Mouse (Mus musculus) induced T-regulatory cell, adult 2 months (primary cell): ENCODE measurements around the gene Usp54.
A peak's percentile ranks its signal among the peaks of the same experiment; 100 is the strongest.
"Not testable (repeated sequence)": the region's sequence is repeated elsewhere in the genome, so short reads cannot be mapped to it uniquely, and the experiment has no call there.

Experiments used
- DNase-seq: peaks from one replicate; pipeline ENCODE4 v3.0.0-alpha.2; 2012; ENCODE audit warnings: low read depth

Usp54 gene

DNA sequence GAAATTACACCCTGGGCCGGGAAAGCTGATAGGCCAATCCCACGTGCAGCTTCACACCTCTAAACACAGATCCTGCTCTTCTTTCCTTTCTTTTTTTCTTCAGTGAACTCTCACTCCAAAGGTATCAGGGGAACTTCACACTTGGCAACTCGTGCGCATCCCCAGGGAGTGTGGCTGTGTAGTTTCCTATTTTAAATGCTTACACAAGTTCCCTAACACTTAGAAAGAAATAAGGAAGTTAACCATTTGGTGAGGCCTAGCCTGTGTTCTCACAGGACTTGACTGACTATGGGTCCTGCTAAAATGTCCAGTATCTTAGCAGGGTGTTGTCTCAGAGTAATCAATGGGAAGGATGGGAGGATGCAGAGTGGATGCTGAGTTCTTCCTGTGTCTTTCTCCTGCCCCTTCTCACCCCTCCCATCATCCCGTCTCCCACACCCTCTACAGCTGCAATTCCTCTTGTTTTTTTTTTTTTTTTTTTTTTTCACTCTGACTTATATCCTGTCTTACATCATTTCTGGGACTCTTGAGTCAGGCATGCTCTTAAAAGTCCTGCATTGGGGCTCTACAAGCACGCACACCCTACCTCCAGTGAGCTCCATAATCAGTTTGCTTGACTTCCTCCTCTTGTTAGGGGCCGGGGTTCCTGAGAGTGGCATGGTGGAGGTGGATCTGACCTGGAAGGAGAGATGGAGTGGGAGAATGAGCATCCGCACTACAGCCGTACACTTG, 14.0 kb upstream of the Usp54 start:
- no peak for DNase-seq

DNA sequence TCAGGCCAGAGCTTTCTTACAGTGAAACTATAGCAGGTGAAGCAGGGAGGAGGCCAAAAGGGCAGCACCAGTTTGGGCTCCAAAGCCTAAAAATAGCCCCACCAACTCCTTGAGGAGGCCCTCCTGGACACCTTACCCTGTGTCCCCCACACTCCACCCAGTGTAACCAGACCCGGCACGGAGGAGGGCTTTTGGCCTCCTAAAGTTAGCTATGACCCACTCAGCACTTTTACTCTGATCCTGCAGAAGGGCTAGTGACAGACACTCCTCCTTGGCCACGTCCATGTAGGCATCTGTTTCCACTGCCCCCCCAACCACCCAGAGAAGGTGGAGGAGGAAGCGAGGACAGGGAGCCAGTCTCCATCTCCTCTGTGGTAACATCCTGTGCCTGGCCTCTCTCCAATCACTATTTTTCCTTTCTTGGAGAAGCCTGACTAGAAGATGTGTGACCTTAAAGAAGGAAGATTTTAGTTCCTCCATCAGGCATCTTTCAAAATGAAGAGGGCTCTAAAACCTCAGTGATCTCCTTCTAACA, 10.9 kb upstream of the Usp54 start:
- no peak for DNase-seq

DNA sequence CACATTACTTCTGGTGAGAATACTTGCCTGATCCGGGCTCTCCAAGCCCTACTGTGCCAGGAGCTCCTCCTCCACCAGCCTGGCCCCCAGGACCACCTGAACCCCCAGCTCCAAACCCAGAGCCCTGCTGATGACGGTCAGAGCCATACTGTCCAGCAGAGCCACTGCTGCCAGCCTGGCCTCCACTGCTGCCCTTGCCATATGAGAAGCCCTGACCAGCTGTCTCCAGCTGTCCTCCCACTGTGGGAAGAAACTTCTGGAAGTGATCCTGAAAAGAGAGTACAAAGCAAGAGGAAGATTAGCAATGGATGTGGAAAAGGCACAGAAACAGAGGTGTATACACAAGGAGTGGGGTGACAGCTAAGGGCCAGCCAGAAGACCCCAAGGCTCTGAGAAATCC, 10.1 kb upstream of the Usp54 start:
- DNase-seq: no peak

DNA sequence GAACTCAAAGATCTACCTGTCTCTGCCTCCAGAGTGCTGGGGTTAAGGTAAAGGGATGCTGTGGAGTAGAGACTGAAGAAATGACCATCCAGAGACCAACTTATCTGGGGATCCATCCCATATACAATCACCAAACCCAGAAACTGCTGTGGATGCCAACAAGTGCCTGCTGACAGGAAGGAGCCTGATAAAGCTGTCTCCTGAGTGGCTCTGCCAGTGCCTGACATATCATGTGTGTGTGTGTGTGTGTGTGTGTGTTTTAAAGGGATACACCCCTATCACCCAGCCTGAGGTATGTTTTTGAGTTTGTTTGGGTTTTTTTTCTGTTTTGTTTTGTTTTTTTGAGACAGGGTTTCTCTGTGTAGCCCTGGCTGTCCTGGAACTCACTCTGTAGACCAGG, 5.5 kb upstream of the Usp54 start:
- DNase-seq: no peak

DNA sequence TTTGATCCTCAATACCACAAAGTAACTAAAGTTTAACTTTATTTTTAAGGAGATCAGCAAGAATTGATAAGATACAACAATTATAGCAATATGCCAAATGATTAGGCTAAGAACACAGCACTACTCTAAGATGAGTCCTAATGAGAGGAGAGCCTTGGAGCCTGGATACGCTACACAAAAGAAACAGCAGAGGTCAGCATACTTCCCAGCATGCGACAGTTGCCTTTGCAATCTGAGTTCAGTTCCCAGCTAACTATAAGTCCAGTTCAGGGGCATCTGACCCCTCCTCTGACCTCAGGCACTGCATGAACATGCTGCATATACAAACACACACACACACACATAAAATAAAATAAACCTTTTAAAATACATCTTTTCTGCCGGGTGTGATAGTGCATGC, 4.7 kb upstream of the Usp54 start:
- no peak for DNase-seq

DNA sequence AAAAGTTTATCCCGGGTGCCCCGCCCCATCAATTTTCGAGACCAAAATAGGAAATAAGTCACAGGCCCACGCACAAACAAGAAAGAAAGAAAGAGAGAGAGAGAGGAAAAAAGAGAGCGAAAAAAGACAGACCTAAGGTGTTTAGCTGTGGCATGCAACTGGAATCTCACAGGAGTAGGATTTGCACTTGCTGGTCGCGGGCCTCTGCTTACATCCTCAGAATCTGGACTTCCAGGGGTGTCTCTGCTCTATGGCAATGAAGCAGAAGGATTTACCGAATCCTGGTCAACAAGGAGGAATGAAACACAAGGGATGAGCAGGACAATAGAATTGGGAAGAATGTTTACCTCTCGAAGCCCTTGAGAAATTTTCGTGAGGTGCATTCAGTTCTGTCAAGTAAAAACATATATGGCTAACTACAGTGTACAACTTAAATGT, 594 bp upstream of the Usp54 start:
- DNase-seq: no peak

DNA sequence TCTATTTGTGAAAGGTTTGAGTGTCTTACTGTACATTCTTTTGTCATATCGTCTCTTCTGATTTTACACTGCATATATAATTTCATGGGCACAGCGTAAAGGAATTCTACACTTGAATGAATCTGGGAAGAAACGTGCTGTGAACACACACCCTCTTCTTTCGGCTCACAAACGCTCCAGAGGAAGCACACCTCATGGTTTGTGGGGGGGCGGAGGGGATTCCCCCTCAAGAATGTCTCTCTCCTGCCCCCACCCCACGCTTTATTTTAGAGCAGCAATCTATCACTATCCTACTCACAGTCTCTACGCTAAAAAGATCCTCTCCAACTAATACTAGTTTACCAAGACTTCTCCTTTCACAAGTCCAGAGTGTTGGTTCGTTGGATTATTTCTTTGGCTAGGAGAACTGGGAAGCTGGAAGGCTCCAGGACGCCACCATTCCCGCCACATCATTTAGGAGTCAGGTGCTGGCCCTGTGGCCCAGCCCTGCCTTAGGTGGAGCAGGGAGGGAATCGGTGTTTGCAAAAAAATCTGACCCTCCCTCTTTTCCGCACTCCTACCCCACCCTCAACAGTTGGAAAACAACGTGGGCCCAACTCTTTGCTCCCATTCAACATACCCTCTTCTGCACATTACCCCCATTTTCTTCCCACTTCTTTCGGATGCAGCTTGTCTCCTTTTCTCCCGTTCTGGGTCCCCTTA, 794 bp downstream of the Usp54 start:
- peak; percentile 80 for DNase-seq

DNA sequence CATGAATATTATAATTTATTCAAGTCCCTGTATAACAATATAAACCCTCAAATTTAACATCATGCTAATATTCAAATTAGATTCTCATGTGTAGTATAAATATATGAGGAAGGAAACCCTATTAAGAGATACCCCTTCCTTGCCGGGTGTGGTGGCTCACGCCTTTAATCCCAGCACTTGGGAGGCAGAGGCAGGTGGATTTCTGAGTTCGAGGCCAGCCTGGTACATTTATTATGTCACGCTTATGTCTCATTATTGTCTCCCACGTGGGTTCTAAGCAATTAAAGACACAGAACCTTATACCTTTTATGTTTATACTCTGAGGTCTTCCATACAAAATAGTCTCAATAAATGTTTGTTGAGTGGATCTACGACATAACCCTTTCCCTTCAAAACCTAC, 2.2 kb downstream of the Usp54 start:
- no peak for DNase-seq

DNA sequence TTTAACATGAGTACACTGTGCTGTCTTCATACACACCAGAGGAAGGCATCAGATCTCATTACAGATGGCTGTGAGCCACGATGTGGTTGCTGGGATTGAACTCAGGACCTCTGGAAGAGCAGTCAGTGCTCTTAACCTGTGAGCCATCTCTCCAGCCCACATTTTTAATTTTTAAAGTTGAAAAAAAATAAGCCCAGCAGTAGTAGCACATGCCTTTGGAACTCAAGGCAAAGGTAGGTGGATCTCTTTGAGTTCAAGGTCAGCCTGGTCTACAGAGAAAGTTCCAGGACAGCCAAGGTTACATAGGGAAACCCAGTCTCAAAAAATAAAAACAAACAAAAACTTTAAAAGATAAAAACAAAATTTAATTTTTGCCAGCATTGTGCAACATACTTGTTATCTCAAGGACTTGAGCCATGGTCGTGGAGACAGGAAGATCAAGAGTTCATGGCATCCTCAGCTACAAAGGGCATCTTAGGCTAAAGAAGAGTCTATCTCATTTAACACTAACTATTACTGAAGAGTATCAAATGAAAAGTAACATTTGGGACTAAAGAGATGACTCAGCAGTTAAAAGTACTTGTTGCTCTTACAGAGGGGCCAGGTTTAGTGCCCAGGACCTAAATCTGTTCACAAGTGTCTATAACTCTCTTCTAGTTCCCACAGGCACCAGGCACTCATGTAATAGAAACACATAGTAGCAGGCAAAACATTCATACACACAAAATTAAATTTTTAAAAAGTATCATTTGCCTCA, 2.9 kb downstream of the Usp54 start:
- DNase-seq: no peak

DNA sequence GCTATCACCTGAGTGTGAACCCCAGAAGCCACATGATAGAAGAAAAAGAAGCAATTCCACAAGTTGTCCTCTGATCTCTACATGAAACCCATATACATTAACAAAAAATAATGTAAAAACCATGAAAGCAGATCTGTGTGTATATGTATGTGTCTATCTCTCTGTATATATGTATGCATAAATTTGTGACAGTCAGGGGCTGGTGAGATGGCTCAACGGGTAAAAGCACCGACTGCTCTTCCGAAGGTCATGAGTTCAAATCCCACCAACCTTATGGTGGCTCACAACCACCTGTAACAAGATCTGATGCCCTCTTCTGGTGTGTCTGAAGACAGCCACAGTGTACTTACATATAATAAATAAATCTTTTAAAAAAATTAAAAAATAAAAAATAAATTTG, 3.9 kb downstream of the Usp54 start:
- not testable (repeated sequence) for DNase-seq

DNA sequence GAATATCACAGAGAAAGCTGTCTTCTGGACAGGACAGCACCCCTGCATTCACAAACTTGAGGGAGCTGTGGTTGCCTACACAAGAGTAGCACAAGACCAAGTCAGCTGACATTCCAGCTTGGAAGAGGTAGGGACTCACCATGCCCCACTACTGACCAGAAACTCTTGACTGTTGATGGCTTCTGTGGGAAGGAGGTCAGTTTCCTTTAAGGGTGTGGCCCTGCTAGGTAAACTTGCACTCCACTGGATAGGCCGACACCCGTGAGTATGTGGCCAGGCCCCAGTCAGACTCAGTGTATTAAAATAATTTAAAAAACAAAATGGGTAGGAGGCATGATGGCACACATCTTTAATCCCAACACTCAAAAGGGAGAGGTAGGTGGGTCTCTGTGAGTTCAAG, 5.3 kb downstream of the Usp54 start:
- no peak for DNase-seq

DNA sequence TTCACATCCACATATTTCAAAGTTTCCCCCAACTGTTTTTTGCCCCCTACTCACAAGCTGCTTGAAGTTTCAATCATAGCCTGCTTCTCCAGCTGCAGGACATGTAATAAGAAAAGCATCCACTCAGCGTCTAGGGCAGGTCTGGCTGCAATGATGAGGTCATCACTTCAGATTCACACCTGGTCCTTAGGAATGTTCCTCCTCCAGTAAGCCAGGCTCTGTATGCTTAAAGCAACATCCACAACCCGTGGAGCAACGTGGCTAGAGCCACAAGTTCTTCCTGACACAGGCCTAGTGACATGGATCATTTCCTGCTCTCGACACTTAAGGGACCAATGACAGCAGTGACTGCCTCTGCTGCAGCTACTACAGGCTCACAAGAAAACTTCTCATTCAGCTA, 9.6 kb downstream of the Usp54 start:
- DNase-seq: no peak

DNA sequence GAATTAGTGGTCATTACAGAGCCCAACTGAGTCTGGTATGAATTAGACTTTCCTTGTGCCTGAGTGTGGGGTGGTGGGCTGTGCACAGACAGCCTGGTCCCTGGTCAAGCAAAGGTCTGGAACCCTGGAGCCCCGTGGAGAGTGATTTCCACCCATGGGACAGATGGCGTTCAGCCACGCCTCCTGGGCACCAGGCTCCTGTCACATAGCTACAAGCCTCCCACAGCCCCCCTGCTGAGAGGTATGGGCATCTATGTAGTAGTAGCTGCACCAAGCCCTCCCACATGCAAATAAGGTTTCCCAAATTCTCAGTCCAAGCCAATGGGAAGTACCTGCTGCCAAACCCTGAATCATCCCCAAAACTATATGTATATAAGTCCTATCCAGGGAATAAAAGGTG, 13.9 kb downstream of the Usp54 start:
- DNase-seq: no peak

DNA sequence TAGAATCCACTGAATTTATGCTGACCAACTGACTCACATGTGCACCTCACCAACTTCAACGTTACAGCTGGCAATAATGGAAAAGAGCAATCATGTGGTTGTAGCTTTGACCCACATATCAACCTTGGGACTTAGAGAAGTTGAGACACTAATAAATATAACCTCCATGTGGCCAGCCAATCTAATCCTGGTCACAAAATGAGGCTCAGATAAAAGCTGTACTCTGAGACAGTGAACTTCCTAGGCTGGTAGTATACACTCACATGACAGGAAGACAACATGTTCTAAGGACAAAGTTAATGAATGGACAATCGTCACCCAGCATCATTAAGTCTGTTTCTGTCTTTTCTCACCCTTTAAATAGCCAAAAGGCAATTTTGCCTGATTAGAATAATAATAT, 14.4 kb downstream of the Usp54 start:
- DNase-seq: no peak

DNA sequence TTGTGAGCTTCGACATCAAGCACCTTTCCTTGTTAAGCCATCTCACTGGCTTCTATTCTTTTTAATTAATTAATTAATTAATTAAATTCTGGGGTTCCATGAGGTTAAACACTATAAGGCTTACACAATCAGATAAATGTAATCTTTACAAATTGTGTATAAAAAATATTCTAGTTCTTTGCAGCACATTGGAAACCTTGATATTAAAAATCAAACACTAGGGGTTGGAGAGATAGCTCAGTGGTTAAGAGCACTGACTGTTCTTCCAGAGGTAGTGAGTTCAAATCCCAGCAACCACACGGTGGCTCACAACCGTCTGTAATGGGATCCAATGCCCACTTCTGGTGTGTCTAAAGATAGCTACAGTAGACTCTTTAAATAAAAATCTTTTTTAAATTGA, 18.0 kb downstream of the Usp54 start:
- DNase-seq: no peak

DNA sequence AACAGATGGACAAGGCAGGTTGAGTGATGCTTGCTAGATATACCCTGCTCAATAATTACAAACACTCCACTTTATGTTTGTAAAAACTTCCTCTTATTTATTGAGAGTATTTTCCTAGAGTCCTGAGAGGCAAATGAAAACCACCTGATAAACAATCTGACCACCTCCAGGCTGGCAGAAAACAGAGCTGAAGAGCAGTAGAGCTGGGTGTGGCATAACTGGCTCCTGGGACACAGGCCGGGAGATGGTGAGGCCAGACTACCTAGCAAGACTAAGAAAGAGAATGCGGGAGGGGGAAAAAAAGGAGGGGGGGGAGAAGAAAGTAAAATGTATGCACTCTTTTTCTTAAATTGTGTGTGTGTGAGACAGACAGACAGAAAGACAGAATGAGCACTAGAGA, 18.5 kb downstream of the Usp54 start:
- no peak for DNase-seq

DNA sequence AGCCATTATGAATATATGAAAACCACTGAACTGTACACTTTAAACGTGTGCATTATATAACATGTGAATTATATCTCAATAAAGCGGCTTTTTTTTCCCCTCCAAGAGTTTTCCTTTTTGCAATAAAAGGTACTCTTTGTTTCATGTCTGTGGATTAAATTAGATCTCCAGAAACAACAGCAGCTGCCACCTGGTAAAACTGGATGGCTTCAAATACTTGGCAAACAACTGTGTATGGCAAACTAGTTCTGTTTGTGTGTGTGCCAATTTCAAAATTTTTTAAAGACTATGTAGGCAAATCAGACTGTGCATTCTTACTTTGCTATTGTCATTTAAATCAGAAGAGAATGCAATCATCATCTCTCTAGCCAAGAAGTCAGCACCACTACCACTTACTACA, 19.0 kb downstream of the Usp54 start:
- DNase-seq: no peak

DNA sequence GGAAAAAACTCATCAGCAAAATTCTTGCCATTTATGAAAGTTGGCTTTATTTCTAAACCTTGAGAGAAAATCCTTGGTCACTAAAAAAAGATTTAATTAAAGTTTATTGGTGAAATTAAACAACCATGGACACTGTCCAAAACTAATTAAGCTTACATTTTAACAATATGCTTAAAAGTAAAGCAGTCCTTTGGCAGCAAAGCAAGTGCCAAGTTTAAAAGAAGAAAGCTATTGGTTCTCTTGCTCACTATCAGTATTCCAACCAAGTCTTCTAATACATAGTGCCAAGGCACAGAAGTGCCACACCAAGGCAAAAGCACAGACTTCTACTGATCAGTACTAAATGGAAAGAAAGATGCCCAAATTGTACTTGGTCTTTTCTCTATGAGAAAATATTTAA, 21.7 kb downstream of the Usp54 start:
- no peak for DNase-seq

DNA sequence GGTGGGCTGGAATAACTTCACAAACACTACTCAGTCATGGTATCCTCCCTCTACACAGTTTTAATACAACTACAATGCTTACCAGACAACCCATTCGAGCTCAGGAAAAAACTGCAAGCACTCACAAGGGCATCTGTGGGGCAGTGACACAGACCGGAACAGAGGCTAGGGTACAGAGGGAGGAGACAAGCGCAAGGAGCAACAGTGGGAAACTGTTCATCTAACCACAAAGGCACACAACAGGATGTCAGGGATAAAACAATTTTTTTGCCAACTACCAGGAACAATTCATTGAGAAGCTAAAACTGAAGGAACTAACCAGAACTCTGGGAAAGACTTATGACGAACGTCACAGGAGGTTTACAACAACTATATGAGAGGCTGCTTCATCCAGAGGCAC, 22.7 kb downstream of the Usp54 start:
- no peak for DNase-seq

DNA sequence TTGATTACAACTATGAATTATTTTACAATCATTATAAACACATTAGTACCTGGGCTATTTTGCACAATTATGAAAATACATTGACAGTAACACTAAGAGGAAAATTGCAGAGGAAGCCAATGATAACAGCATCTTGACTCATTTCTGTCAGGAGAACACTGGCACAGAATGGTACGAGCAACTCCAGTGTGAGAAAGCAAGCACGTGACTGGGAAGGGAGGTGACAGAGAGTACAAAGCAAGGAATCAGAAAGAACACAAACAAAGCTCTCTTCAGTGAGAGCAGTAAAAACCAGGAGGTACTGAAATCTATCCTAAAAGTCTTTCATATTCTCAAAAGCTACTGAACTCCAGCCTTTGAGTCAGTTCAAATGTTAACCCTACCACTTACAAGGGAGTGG, 24.4 kb downstream of the Usp54 start:
- no peak for DNase-seq

DNA sequence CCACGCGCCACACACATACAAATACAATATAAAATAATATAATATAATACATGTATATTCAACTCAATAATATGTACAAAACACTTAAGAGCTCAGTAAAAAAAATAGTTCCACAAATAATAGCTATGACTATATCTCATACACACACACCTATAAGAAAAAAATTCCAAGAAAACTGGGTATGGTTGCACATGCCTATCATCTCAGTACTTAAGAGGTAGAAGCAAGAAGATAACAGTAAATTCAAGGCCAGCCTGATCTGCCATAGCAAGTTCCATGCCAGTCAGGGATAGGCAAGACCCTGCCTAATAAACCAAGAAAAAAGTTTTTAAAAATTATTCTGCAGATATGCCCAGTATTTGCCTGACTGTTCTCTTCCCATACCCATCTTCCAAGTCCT, 25.8 kb downstream of the Usp54 start:
- DNase-seq: no peak

DNA sequence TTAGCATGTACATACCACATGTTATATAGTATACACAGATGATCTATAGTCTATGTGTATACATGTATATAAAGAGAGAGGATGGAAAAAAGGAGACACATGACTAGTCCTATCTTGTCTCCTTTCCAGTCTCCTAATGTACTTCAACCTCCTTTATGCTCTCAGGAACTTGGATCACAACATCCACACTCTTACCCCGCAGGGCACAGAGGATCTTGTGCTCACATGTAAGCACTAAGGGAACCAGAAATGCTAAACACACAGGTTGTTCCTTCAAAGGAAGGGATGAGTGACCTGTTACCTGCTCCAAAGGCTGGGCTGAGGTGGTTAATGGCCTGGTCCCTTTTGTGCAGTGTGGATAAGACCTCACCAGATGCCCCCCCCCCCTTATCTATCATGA, 28.0 kb downstream of the Usp54 start:
- no peak for DNase-seq

DNA sequence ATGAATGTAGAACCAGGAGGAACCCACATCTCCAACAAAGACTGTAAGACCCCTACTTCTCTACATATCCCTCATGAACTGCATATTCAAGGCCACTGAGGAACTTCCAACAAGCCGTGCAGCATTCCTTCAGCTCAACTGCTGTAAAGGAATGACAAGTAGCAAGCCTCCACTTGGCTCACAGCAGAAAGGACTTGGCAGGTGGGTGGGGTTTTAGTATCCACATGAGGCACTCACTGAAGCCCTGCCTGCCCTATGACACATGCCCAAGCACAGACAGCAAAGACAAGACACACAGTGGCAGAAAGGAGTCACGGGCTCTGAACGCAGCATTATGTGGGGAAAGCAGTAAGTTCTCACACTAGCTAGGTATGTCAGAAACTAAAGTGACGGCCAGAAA, 30.7 kb downstream of the Usp54 start:
- DNase-seq: no peak
